Mouse (Mus musculus): ENCODE measurements around the gene Zfp978. TPM values are rescaled to one million over a fixed set of nuclear protein-coding genes. Genes with fewer than 3 reads are reported as not detected.
"Not testable (repeated sequence)": the region's sequence is repeated elsewhere in the genome, so short reads cannot be mapped to it uniquely, and the experiment has no call there.

Zfp978 gene
- total and polyA plus RNA-seq, 3 experiments, result 0.28 to 0.58 TPM; not detected in 1

- H3K36me3 ChIP-seq (ENCODE audit: control insufficient read depth in 1 of 2, insufficient read depth in 2 of 2, low read length in 2 of 2); H3K4me1 ChIP-seq (ENCODE audit: control insufficient read depth in 1 of 2, insufficient read depth in 2 of 2, low read length in 2 of 2); H3K79me2 ChIP-seq (ENCODE audit: control insufficient read depth, insufficient read depth, low read length, poor library complexity); DNase-seq (ENCODE audit: low read depth, low spot score); H3K9ac ChIP-seq (ENCODE audit: control insufficient read depth, low read depth, low read length, poor library complexity, severe bottlenecking); H3K27me3 ChIP-seq (ENCODE audit: control insufficient read depth in 1 of 2, insufficient read depth in 2 of 2, low read length in 2 of 2); H3K27ac ChIP-seq (ENCODE audit: control insufficient read depth, low read depth, low read length); H3K9me3 ChIP-seq (replicated peaks; ENCODE audit: insufficient read depth, low read length); H3K4me3 ChIP-seq (ENCODE audit: control insufficient read depth in 1 of 2, insufficient read depth in 1 of 2, low read depth in 2 of 2, low read length in 2 of 2): not testable (repeated sequence)
Observed at GRCm38 (mm10) chr4:147424404-147424803, 63.3 kb downstream of the Zfp978 start.

GRCm38 (mm10) chr4:147425615-147426347 lies 64.7 kb downstream of the Zfp978 start:
- peak in 1 of 3 experiments; percentile 40; a peak in 2 of 6 replicates for TF ChIP-seq CTCF (IDR thresholded peaks at IDR 0.05 in 2 of 3, conservative IDR thresholded peaks at IDR 0.05 in 1 of 3; ENCODE audit: control insufficient read depth in 1 of 3, insufficient read depth in 1 of 3, low read depth in 2 of 3, low read length in 3 of 3, poor library complexity in 1 of 3, severe bottlenecking in 1 of 3)
- TF ChIP-seq ZC3H11A (IDR thresholded peaks at IDR 0.05; ENCODE audit: low read depth, low read length), result 0 out of 2 replicates have a peak, but pooled peaks have one; percentile 29
- TF ChIP-seq SMC3 (IDR thresholded peaks at IDR 0.05; ENCODE audit: low read depth, low read length), result peak; percentile 40
- TF ChIP-seq RAD21 (IDR thresholded peaks at IDR 0.05; ENCODE audit: low read depth, low read length), result peak; percentile 53
- H3K4me3 ChIP-seq (ENCODE audit: control insufficient read depth in 1 of 2, insufficient read depth in 1 of 2, low read depth in 2 of 2, low read length in 2 of 2); H3K4me1 ChIP-seq (ENCODE audit: control insufficient read depth in 1 of 2, insufficient read depth in 2 of 2, low read length in 2 of 2); H3K9ac ChIP-seq (ENCODE audit: control insufficient read depth, low read depth, low read length, poor library complexity, severe bottlenecking); H3K9me3 ChIP-seq (replicated peaks; ENCODE audit: insufficient read depth, low read length); H3K27me3 ChIP-seq (ENCODE audit: control insufficient read depth in 1 of 2, insufficient read depth in 2 of 2, low read length in 2 of 2); H3K27ac ChIP-seq (ENCODE audit: control insufficient read depth, low read depth, low read length); DNase-seq (ENCODE audit: low read depth, low spot score); H3K79me2 ChIP-seq (ENCODE audit: control insufficient read depth, insufficient read depth, low read length, poor library complexity); H3K36me3 ChIP-seq (ENCODE audit: control insufficient read depth in 1 of 2, insufficient read depth in 2 of 2, low read length in 2 of 2): not testable (repeated sequence)

GRCm38 (mm10) chr4:147430651-147431050 lies 69.5 kb downstream of the Zfp978 start:
- Histone ChIP-seq H3K9me3 (replicated peaks; ENCODE audit: insufficient read depth, low read length) (no peaks in the 10 kb centered on the region), H3K4me3 (ENCODE audit: control insufficient read depth in 1 of 2, insufficient read depth in 1 of 2, low read depth in 2 of 2, low read length in 2 of 2) (no peak overlapping the region), H3K9ac (ENCODE audit: control insufficient read depth, low read depth, low read length, poor library complexity, severe bottlenecking) (no peak overlapping the region), H3K27me3 (ENCODE audit: control insufficient read depth in 1 of 2, insufficient read depth in 2 of 2, low read length in 2 of 2) (no peaks in the 10 kb centered on the region; a peak in 1 of 4 replicates), H3K27ac (ENCODE audit: control insufficient read depth, low read depth, low read length) (no peak overlapping the region), H3K36me3 (ENCODE audit: control insufficient read depth in 1 of 2, insufficient read depth in 2 of 2, low read length in 2 of 2) (no peaks in the 10 kb centered on the region), H3K4me1 (ENCODE audit: control insufficient read depth in 1 of 2, insufficient read depth in 2 of 2, low read length in 2 of 2) (no peaks in the 10 kb centered on the region), H3K79me2 (ENCODE audit: control insufficient read depth, insufficient read depth, low read length, poor library complexity) (no peaks in the 10 kb centered on the region)
- TF ChIP-seq USF2 (IDR thresholded peaks at IDR 0.05; ENCODE audit: borderline replicate concordance in 1 of 2, insufficient read depth in 1 of 2, low read depth in 1 of 2, low read length in 2 of 2), result no peak
- TF ChIP-seq RCOR1 (IDR thresholded peaks at IDR 0.05; ENCODE audit: low read depth, low read length), result no peak
- TF ChIP-seq CTCF (IDR thresholded peaks at IDR 0.05 in 2 of 3, conservative IDR thresholded peaks at IDR 0.05 in 1 of 3; ENCODE audit: control insufficient read depth in 1 of 3, insufficient read depth in 1 of 3, low read depth in 2 of 3, low read length in 3 of 3, poor library complexity in 1 of 3, severe bottlenecking in 1 of 3), result no peak
- no peak for TF ChIP-seq POLR2AphosphoS5 (IDR thresholded peaks at IDR 0.05; ENCODE audit: borderline replicate concordance, low read depth, low read length)
- no peak for TF ChIP-seq MYC (IDR thresholded peaks at IDR 0.05; ENCODE audit: low read depth, low read length)
- TF ChIP-seq POLR2A (IDR thresholded peaks at IDR 0.05; ENCODE audit: control insufficient read depth in 1 of 2, insufficient read depth in 1 of 2, low read depth in 1 of 2, low read length in 2 of 2, poor library complexity in 1 of 2), result no peak
- no peak for DNase-seq (ENCODE audit: low read depth, low spot score)

GRCm38 (mm10) chr4:147431696-147432442 lies 70.8 kb downstream of the Zfp978 start:
- H3K4me1 ChIP-seq (ENCODE audit: control insufficient read depth in 1 of 2, insufficient read depth in 2 of 2, low read length in 2 of 2); H3K36me3 ChIP-seq (ENCODE audit: control insufficient read depth in 1 of 2, insufficient read depth in 2 of 2, low read length in 2 of 2); H3K9ac ChIP-seq (ENCODE audit: control insufficient read depth, low read depth, low read length, poor library complexity, severe bottlenecking); H3K4me3 ChIP-seq (ENCODE audit: control insufficient read depth in 1 of 2, insufficient read depth in 1 of 2, low read depth in 2 of 2, low read length in 2 of 2); DNase-seq (ENCODE audit: low read depth, low spot score); H3K27me3 ChIP-seq (ENCODE audit: control insufficient read depth in 1 of 2, insufficient read depth in 2 of 2, low read length in 2 of 2); H3K9me3 ChIP-seq (replicated peaks; ENCODE audit: insufficient read depth, low read length); H3K27ac ChIP-seq (ENCODE audit: control insufficient read depth, low read depth, low read length); H3K79me2 ChIP-seq (ENCODE audit: control insufficient read depth, insufficient read depth, low read length, poor library complexity): not testable (repeated sequence)
